Mouse (Mus musculus) C2C12 (cell line): ENCODE data around the gene Actn1.

Experiments
- CEBPB ChIP-seq: IDR thresholded peaks from one replicate; pipeline ENCODE4 v1.6.1; 2011; ENCODE audit warnings: low read depth, mild to moderate bottlenecking, control low read depth, moderate library complexity
- CTCF ChIP-seq: IDR thresholded peaks from one replicate; pipeline ENCODE4 v1.5.1; 2011; ENCODE audit not compliant: control insufficient read depth, insufficient read depth, insufficient read length
- MYOD1 ChIP-seq: IDR thresholded peaks from one replicate; pipeline ENCODE4 v1.6.1; 2011; ENCODE audit warnings: low read depth; ENCODE audit not compliant: control insufficient read depth, insufficient read length
- USF1 ChIP-seq: IDR thresholded peaks from one replicate; pipeline ENCODE4 v1.6.1; 2011; ENCODE audit warnings: low read depth, mild to moderate bottlenecking, control low read depth, moderate library complexity

GRCm38 (mm10) chr12:80153078-80153477, 107.1 kb downstream of the Actn1 start:
- TF ChIP-seq CTCF = no peak
- TF ChIP-seq MYOD1 = no peak
- TF ChIP-seq USF1 = no peak
- no peak for TF ChIP-seq CEBPB
